Mouse (Mus musculus) liver, embryonic 12.5 days (tissue): ENCODE measurements around the gene Slc6a20a. TPM values are rescaled to one million over a fixed set of nuclear protein-coding genes. Genes with fewer than 3 reads are reported as not detected.
A peak's percentile ranks its signal among the peaks of the same experiment; 100 is the strongest.
"Not testable (repeated sequence)": the region's sequence is repeated elsewhere in the genome, so short reads cannot be mapped to it uniquely, and the experiment has no call there.

ENCODE experiments used
- ATAC-seq: fragments of 200-750 bp; cut with Nextera tagmentation; 2 replicates; pipeline ENCODE4 v1.8.0; 2017; ENCODE audit warnings: moderate number of reproducible peaks, mild to moderate bottlenecking, moderate library complexity
- H3K27ac ChIP-seq: fragments of 300-500 bp; sonication (generic); 2 replicates; pipeline ENCODE4 v1.5.1; 2016; ENCODE audit warnings: mild to moderate bottlenecking
- H3K27me3 ChIP-seq: fragments of 300-500 bp; sonication (generic); replicated peaks from 2 replicates; pipeline ENCODE4 v1.6.1; 2016; ENCODE audit warnings: mild to moderate bottlenecking, moderate library complexity
- H3K36me3 ChIP-seq: fragments of 300-500 bp; sonication (generic); 2 replicates; pipeline ENCODE4 v1.6.1; 2016; ENCODE audit warnings: mild to moderate bottlenecking, moderate library complexity
- H3K4me1 ChIP-seq: fragments of 300-500 bp; sonication (generic); 2 replicates; pipeline ENCODE4 v1.6.1; 2016
- H3K4me2 ChIP-seq: fragments of 300-500 bp; sonication (generic); 2 replicates; pipeline ENCODE4 v1.6.1; 2016; ENCODE audit warnings: mild to moderate bottlenecking, moderate library complexity
- H3K4me3 ChIP-seq: fragments of 300-500 bp; sonication (generic); 2 replicates; pipeline ENCODE4 v1.5.1; 2016; ENCODE audit warnings: mild to moderate bottlenecking, moderate library complexity
- H3K9ac ChIP-seq: fragments of 300-500 bp; sonication (generic); 2 replicates; pipeline ENCODE4 v1.6.1; 2016; ENCODE audit warnings: mild to moderate bottlenecking, moderate library complexity
- H3K9me3 ChIP-seq: fragments of 300-500 bp; sonication (generic); replicated peaks from 2 replicates; pipeline ENCODE4 v1.6.1; 2016; ENCODE audit warnings: mild to moderate bottlenecking, moderate library complexity
- WGBS: fragments of 180-500 bp; shearing (Covaris S2); methylation state at CpG from one replicate; pipeline ENCODE4 v1.1.7; 2016; ENCODE audit not compliant: insufficient replicate concordance; 5-methylcytosine and 5-hydroxymethylcytosine counted together
- polyA plus RNA-seq: library from polyadenylated mRNA; unstranded; fragments of >200 nt; fragmentation: Nextera tagmentation; extraction: Ambion mirVana; gene quantifications from 2 replicates; pipeline ENCODE4 v1.2.1, GENCODE M21; 2016

Slc6a20a gene
- polyA plus RNA-seq, 1 experiment from 2014 or later: 0.69 TPM

GRCm38 (mm10) chr9:123679198-123679597 is 513 bp upstream of the Slc6a20a start:
- H3K27me3 ChIP-seq: peaks cover 86% of the 10 kb centered on the region
- no peaks in the 10 kb centered on the region for H3K9me3 ChIP-seq
- H3K4me2 ChIP-seq: peak overlapping the region; percentile 95
- no peaks in the 10 kb centered on the region for H3K36me3 ChIP-seq
- 17% methylated on average over 2 of the region's 2 CpGs for WGBS
- H3K9ac ChIP-seq: peak overlapping the region; percentile 74
- H3K27ac ChIP-seq: no peak overlapping the region
- peak overlapping the region; percentile 68 for H3K4me3 ChIP-seq
- H3K4me1 ChIP-seq: peaks cover 17% of the 10 kb centered on the region
- ATAC-seq: no peak

GRCm38 (mm10) chr9:123665645-123666044 is 13.0 kb downstream of the Slc6a20a start:
- 34% methylated on average over 5 of the region's 5 CpGs for WGBS

GRCm38 (mm10) chr9:123659986-123660676 is 18.6 kb downstream of the Slc6a20a start:
- peaks cover 10% of the 10 kb centered on the region for H3K27me3 ChIP-seq
- not testable (repeated sequence) for H3K4me2 ChIP-seq, H3K4me1 ChIP-seq, H3K36me3 ChIP-seq, H3K9ac ChIP-seq, H3K4me3 ChIP-seq, H3K9me3 ChIP-seq, ATAC-seq, H3K27ac ChIP-seq
- 79% methylated on average over 18 of the region's 18 CpGs for WGBS

More at GRCm38 (mm10) chr9:123665645-123666044, 13.0 kb downstream of the Slc6a20a start:
- Histone ChIP-seq H3K4me1 (no peaks in the 10 kb centered on the region), H3K9ac (no peak overlapping the region), H3K36me3 (no peaks in the 10 kb centered on the region), H3K4me2 (no peak overlapping the region), H3K27ac (no peak overlapping the region), H3K4me3 (no peak overlapping the region), H3K27me3 (peaks cover 10% of the 10 kb centered on the region), H3K9me3 (no peaks in the 10 kb centered on the region)
- no peak for ATAC-seq

GRCm38 (mm10) chr9:123658981-123659380 is 19.7 kb downstream of the Slc6a20a start:
- no peak overlapping the region for H3K4me3 ChIP-seq
- ATAC-seq: no peak
- H3K27ac ChIP-seq: no peak overlapping the region
- H3K9ac ChIP-seq: no peak overlapping the region
- H3K36me3 ChIP-seq: no peaks in the 10 kb centered on the region
- H3K4me1 ChIP-seq: peaks cover 4% of the 10 kb centered on the region; the same call in 1 of the 2 replicates
- H3K27me3 ChIP-seq: peaks cover 10% of the 10 kb centered on the region
- no peak overlapping the region for H3K4me2 ChIP-seq
- no peaks in the 10 kb centered on the region for H3K9me3 ChIP-seq

GRCm38 (mm10) chr9:123657457-123657856 is 21.2 kb downstream of the Slc6a20a start:
- peaks cover 2% of the 10 kb centered on the region; the same call in 1 of the 2 replicates for H3K27me3 ChIP-seq
- H3K9me3 ChIP-seq: no peaks in the 10 kb centered on the region
- H3K27ac ChIP-seq: no peak overlapping the region
- no peak overlapping the region for H3K9ac ChIP-seq
- H3K4me3 ChIP-seq: no peak overlapping the region
- H3K36me3 ChIP-seq: no peaks in the 10 kb centered on the region
- 9% methylated on average over 3 of the region's 3 CpGs for WGBS
- H3K4me2 ChIP-seq: no peak overlapping the region
- H3K4me1 ChIP-seq: peaks cover 4% of the 10 kb centered on the region; the same call in 1 of the 2 replicates
- ATAC-seq: no peak

- Histone ChIP-seq H3K4me3 (no peak overlapping the region), H3K9me3 (no peaks in the 10 kb centered on the region), H3K9ac (no peak overlapping the region), H3K4me1 (no peaks in the 10 kb centered on the region), H3K27me3 (no peaks in the 10 kb centered on the region), H3K36me3 (no peaks in the 10 kb centered on the region), H3K27ac (no peak overlapping the region), H3K4me2 (no peak overlapping the region)
- WGBS: 45% methylated on average over 4 of the region's 4 CpGs
- ATAC-seq: no peak
These were observed 27.3 kb downstream of the Slc6a20a start for GRCm38 (mm10) chr9:123651369-123651768.

GRCm38 (mm10) chr9:123649785-123650511 is 28.7 kb downstream of the Slc6a20a start:
- no peaks in the 10 kb centered on the region for H3K27me3 ChIP-seq
- ATAC-seq: no peak
- WGBS: 64% methylated on average over 2 of the region's 2 CpGs
- H3K36me3 ChIP-seq: no peaks in the 10 kb centered on the region
- H3K27ac ChIP-seq: no peak overlapping the region
- H3K9ac ChIP-seq: no peak overlapping the region
- no peaks in the 10 kb centered on the region for H3K9me3 ChIP-seq
- H3K4me2 ChIP-seq: no peak overlapping the region
- H3K4me3 ChIP-seq: no peak overlapping the region
- no peaks in the 10 kb centered on the region for H3K4me1 ChIP-seq

GRCm38 (mm10) chr9:123640106-123640505 is 38.6 kb downstream of the Slc6a20a start:
- 47% methylated on average over 1 of the region's 1 CpGs for WGBS
- no peaks in the 10 kb centered on the region for H3K36me3 ChIP-seq
- no peak for ATAC-seq
- H3K27me3 ChIP-seq: no peaks in the 10 kb centered on the region
- no peak overlapping the region for H3K4me3 ChIP-seq
- no peaks in the 10 kb centered on the region for H3K4me1 ChIP-seq
- no peak overlapping the region for H3K9ac ChIP-seq
- no peak overlapping the region for H3K4me2 ChIP-seq
- no peak overlapping the region for H3K27ac ChIP-seq
- H3K9me3 ChIP-seq: no peaks in the 10 kb centered on the region

GRCm38 (mm10) chr9:123638668-123639089 is 40.0 kb downstream of the Slc6a20a start:
- no peaks in the 10 kb centered on the region for H3K9me3 ChIP-seq
- H3K9ac ChIP-seq: no peak overlapping the region
- H3K27me3 ChIP-seq: no peaks in the 10 kb centered on the region
- H3K36me3 ChIP-seq: no peaks in the 10 kb centered on the region
- H3K4me2 ChIP-seq: no peak overlapping the region
- H3K4me1 ChIP-seq: no peaks in the 10 kb centered on the region
- no peak overlapping the region for H3K27ac ChIP-seq
- H3K4me3 ChIP-seq: no peak overlapping the region
- 50% methylated on average over 1 of the region's 1 CpGs for WGBS
- no peak for ATAC-seq

- no peak overlapping the region for H3K9ac ChIP-seq
- no peak for ATAC-seq
- H3K4me3 ChIP-seq: no peak overlapping the region
These were observed 40.5 kb downstream of the Slc6a20a start for GRCm38 (mm10) chr9:123638231-123638630.

GRCm38 (mm10) chr9:123636771-123637170 is 41.9 kb downstream of the Slc6a20a start:
- Histone ChIP-seq H3K27ac (no peak overlapping the region), H3K4me3 (no peak overlapping the region), H3K4me1 (no peaks in the 10 kb centered on the region), H3K36me3 (no peaks in the 10 kb centered on the region), H3K4me2 (no peak overlapping the region), H3K9me3 (no peaks in the 10 kb centered on the region), H3K27me3 (no peaks in the 10 kb centered on the region), H3K9ac (no peak overlapping the region)
- WGBS: 52% methylated on average over 5 of the region's 5 CpGs
- no peak for ATAC-seq

More at GRCm38 (mm10) chr9:123638231-123638630, 40.5 kb downstream of the Slc6a20a start:
- no peaks in the 10 kb centered on the region for H3K27me3 ChIP-seq
- no peaks in the 10 kb centered on the region for H3K9me3 ChIP-seq
- H3K4me2 ChIP-seq: no peak overlapping the region
- no peaks in the 10 kb centered on the region for H3K36me3 ChIP-seq
- H3K27ac ChIP-seq: no peak overlapping the region
- H3K4me1 ChIP-seq: no peaks in the 10 kb centered on the region

GRCm38 (mm10) chr9:123632993-123633392 is 45.7 kb downstream of the Slc6a20a start:
- no peaks in the 10 kb centered on the region for H3K4me1 ChIP-seq
- no peak overlapping the region for H3K4me3 ChIP-seq
- no peak overlapping the region for H3K4me2 ChIP-seq
- no peaks in the 10 kb centered on the region for H3K9me3 ChIP-seq
- H3K27ac ChIP-seq: no peak overlapping the region
- 57% methylated on average over 3 of the region's 3 CpGs for WGBS
- ATAC-seq: no peak
- H3K27me3 ChIP-seq: no peaks in the 10 kb centered on the region
- no peak overlapping the region for H3K9ac ChIP-seq
- H3K36me3 ChIP-seq: no peaks in the 10 kb centered on the region
